In the genomic region with DNA sequence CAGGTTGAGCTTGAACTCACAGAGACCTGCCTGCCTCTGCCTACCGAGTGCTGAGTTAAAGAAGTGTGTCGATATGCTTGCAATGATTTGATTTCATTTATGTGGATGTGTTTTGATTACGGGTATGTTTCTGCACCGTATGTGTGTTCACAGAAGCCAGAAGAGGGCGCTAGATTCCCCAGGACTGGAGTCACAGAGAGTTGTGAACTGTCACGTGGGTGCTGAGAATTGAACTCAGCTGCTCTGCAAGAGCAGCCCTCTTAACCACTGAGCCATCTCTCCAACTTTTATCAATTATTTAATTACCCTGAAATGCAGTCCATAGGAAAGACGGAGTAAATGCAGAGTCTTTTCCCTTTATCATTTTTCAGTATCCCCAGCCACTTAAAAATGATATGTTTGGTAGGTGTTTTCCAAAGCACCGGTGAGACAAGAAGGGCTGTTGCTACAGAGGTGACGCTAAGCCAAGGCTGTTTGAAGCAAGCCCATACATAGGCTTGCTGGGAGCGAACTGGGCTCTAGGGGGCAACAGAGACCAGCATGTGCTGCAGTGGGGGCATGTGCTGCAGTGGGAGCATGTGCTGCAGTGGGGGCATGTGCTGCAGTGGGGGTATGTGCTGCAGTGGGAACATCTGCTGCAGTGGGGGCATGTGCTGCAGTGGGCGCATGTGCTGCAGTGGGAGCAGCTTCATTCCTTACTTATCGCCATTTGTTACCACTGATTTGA, we compare ENCODE assay signal across 9 mouse cellular contexts. TPM values are rescaled to one million over a fixed set of nuclear protein-coding genes. Genes with fewer than 3 reads are reported as not detected.
DNase-seq lines count a peak whose midpoint lies in the region; ATAC-seq and TF ChIP-seq lines count a peak whose summit lies in the region.
"Had no signal": no experiment of that assay in that cellular context is flagged by ENCODE, and none has a peak within 500 bp of the region (broad histone marks: within the 10 kb centered on the region; RNA-seq: fewer than 3 reads in every experiment).

No protein-coding gene starts in this region.

- peak; percentile 45; the same call in 1 of the 2 replicates for TF ChIP-seq CTCF in spleen, adult 2 months (IDR thresholded peaks at IDR 0.05; ENCODE audit: extremely low read depth, insufficient read depth, insufficient read length, insufficient replicate concordance)

- ATAC-seq in liver, embryonic 12.5 days = peak; percentile 49; the same call in 1 of the 2 replicates
- 0 out of 2 replicates have a peak, but pooled peaks have one; percentile 17 for ATAC-seq in neural tube, embryonic 12.5 days (ENCODE audit: low FRiP score, low read depth)

- no peaks in the 10 kb centered on the region for H3K9me3 ChIP-seq in liver, embryonic 12.5 days (replicated peaks)
- no peaks in the 10 kb centered on the region for H3K9me3 ChIP-seq in neural tube, embryonic 12.5 days
- H3K9me3 ChIP-seq: lung, embryonic 15.5 days had no signal

- no peak overlapping the region for H3K27ac ChIP-seq in spleen, adult 2 months (ENCODE audit: insufficient read depth, low read length)
- H3K27ac ChIP-seq in liver, embryonic 12.5 days = no peak overlapping the region
- no peak overlapping the region for H3K27ac ChIP-seq in neural tube, embryonic 12.5 days
- H3K27ac ChIP-seq: lung, embryonic 15.5 days had no signal

- no peaks in the 10 kb centered on the region for H3K27me3 ChIP-seq in spleen, adult 2 months (ENCODE audit: control insufficient read depth, insufficient read depth, low read length)
- H3K27me3 ChIP-seq in liver, embryonic 12.5 days (replicated peaks) = no peaks in the 10 kb centered on the region
- H3K27me3 ChIP-seq in neural tube, embryonic 12.5 days (replicated peaks) = no peaks in the 10 kb centered on the region
- H3K27me3 ChIP-seq: lung, embryonic 15.5 days had no signal

- no peak for TF ChIP-seq POLR2A in spleen, adult 2 months (IDR thresholded peaks at IDR 0.05; ENCODE audit: low read depth, low read length)

- 68% methylated on average over 12 of the region's 12 CpGs for WGBS in spleen, adult 2 months
- WGBS in liver, embryonic 12.5 days (ENCODE audit: insufficient replicate concordance) = 48% methylated on average over 12 of the region's 12 CpGs
- WGBS in neural tube, embryonic 12.5 days = 63% methylated on average over 12 of the region's 12 CpGs

- no peak overlapping the region for H3K9ac ChIP-seq in liver, embryonic 12.5 days
- no peak overlapping the region for H3K9ac ChIP-seq in neural tube, embryonic 12.5 days
- H3K9ac ChIP-seq: lung, embryonic 15.5 days had no signal

- DNase-seq in spleen, adult 2 months (ENCODE audit: low read depth in 1 of 2, low spot score in 2 of 2) = peak in 1 of 2 experiments; percentile 11
- no peak for DNase-seq in spleen, postnatal 36 days (ENCODE audit: low spot score in 2 of 2)
- peak; percentile 33 for DNase-seq in cerebellum, adult 8-10 months
- DNase-seq in frontal cortex, adult 2 months (ENCODE audit: extremely low spot score in 1 of 2, low spot score in 1 of 2) = peak; percentile 19 to 78
- DNase-seq in kidney, adult 9 months = peak; percentile 49
- DNase-seq in thymus, postnatal 4 days = peak; percentile 81

- H3K36me3 ChIP-seq in spleen, adult 2 months (ENCODE audit: control insufficient read depth, insufficient read depth, low read length) = no peaks in the 10 kb centered on the region
- H3K36me3 ChIP-seq in liver, embryonic 12.5 days = no peaks in the 10 kb centered on the region
- H3K36me3 ChIP-seq in neural tube, embryonic 12.5 days = no peaks in the 10 kb centered on the region
- H3K36me3 ChIP-seq: lung, embryonic 15.5 days had no signal

- no peaks in the 10 kb centered on the region for H3K4me1 ChIP-seq in spleen, adult 2 months (ENCODE audit: control insufficient read depth, insufficient read depth, insufficient read length)
- H3K4me1 ChIP-seq in liver, embryonic 12.5 days = peaks cover 7% of the 10 kb centered on the region; the same call in 1 of the 2 replicates
- no peaks in the 10 kb centered on the region for H3K4me1 ChIP-seq in neural tube, embryonic 12.5 days
- H3K4me1 ChIP-seq: lung, embryonic 15.5 days had no signal

- H3K4me2 ChIP-seq in liver, embryonic 12.5 days = no peak overlapping the region
- no peak overlapping the region for H3K4me2 ChIP-seq in neural tube, embryonic 12.5 days (replicated peaks)
- H3K4me2 ChIP-seq: lung, embryonic 15.5 days had no signal

- H3K4me3 ChIP-seq in spleen, adult 2 months (ENCODE audit: extremely low read depth, insufficient read depth, insufficient read length) = no peak overlapping the region
- no peak overlapping the region for H3K4me3 ChIP-seq in liver, embryonic 12.5 days
- H3K4me3 ChIP-seq in neural tube, embryonic 12.5 days = no peak overlapping the region
- H3K4me3 ChIP-seq: lung, embryonic 15.5 days had no signal

RNA-seq across cellular contexts. Expression of gene Capn8, which starts 11.0 kb away (rescaled TPM):
- not detected in 2 replicates for polyA plus RNA-seq in spleen, adult 2 months (2012; rRNA removed)
- polyA plus RNA-seq in frontal cortex, adult 2 months (2012; rRNA removed) = 0.06 TPM in 1 of 2 replicates, not detected in the other
- not detected in 2 replicates for polyA plus RNA-seq in liver, embryonic 12.5 days (2016; fragmentation: Nextera tagmentation; extraction: Ambion mirVana)
- polyA plus RNA-seq in neural tube, embryonic 12.5 days (2016; fragmentation: Nextera tagmentation; extraction: Ambion mirVana) = 0.10 and 0.15 TPM in 2 replicates
- polyA plus RNA-seq: lung, embryonic 15.5 days had no signal

RNA-seq across cellular contexts. Expression of gene Capn2, which starts 36.4 kb away (rescaled TPM):
- 11.7 and 14.0 TPM in 2 replicates for polyA plus RNA-seq in spleen, adult 2 months (2012; rRNA removed)
- polyA plus RNA-seq in frontal cortex, adult 2 months (2012; rRNA removed) = 73.0 and 73.1 TPM in 2 replicates
- 35.4 and 36.6 TPM in 2 replicates for polyA plus RNA-seq in liver, embryonic 12.5 days (2016; fragmentation: Nextera tagmentation; extraction: Ambion mirVana)
- polyA plus RNA-seq in neural tube, embryonic 12.5 days (2016; fragmentation: Nextera tagmentation; extraction: Ambion mirVana) = 104 and 115 TPM in 2 replicates

Comparison
In these comparisons a context has a peak if more than half of its experiments do, and no peak if none do; other contexts are left out.
1. DNase-seq: peak in cerebellum, adult 8-10 months (single experiment), frontal cortex, adult 2 months (2 of 2), kidney, adult 9 months (single experiment) and thymus, postnatal 4 days (single experiment); none in spleen, postnatal 36 days (0 of 2).